Mouse (Mus musculus) right cerebral cortex, postnatal 4 days (tissue): Measurements from ENCODE around the gene Ston2.
A peak's percentile ranks its signal among the peaks of the same experiment; 100 is the strongest.
"Not testable (repeated sequence)": the region's sequence is repeated elsewhere in the genome, so short reads cannot be mapped to it uniquely, and the experiment has no call there.

Experiments used
- DNase-seq: peaks from one replicate; pipeline ENCODE4 v3.0.0-alpha.2; 2022

Gene Ston2

GRCm38 (mm10) chr12:91788446-91788845 is 259 bp upstream of the Ston2 start:
- DNase-seq = not testable (repeated sequence)

GRCm38 (mm10) chr12:91786355-91786754 is 1.8 kb downstream of the Ston2 start:
- DNase-seq = no peak

- no peak for DNase-seq
Measured at GRCm38 (mm10) chr12:91781432-91781831, 6.8 kb downstream of the Ston2 start.

GRCm38 (mm10) chr12:91780531-91780930 is 7.7 kb downstream of the Ston2 start:
- no peak for DNase-seq

GRCm38 (mm10) chr12:91779004-91779365 is 9.2 kb downstream of the Ston2 start:
- peak; percentile 78 for DNase-seq

GRCm38 (mm10) chr12:91778211-91779003 is 9.8 kb downstream of the Ston2 start:
- DNase-seq = peak; percentile 75

- no peak for DNase-seq
Measured at GRCm38 (mm10) chr12:91776342-91776741, 11.8 kb downstream of the Ston2 start.

GRCm38 (mm10) chr12:91774811-91775284 is 13.3 kb downstream of the Ston2 start:
- DNase-seq = no peak

GRCm38 (mm10) chr12:91768871-91769270 is 19.3 kb downstream of the Ston2 start:
- DNase-seq = no peak

GRCm38 (mm10) chr12:91768176-91768575 is 20.0 kb downstream of the Ston2 start:
- no peak for DNase-seq

GRCm38 (mm10) chr12:91766338-91767107 is 21.7 kb downstream of the Ston2 start:
- no peak for DNase-seq

- DNase-seq = no peak
Measured at GRCm38 (mm10) chr12:91765504-91765903, 22.7 kb downstream of the Ston2 start.

- DNase-seq = no peak
Measured at GRCm38 (mm10) chr12:91765054-91765453, 23.1 kb downstream of the Ston2 start.

GRCm38 (mm10) chr12:91764471-91764870 is 23.7 kb downstream of the Ston2 start:
- DNase-seq = no peak

- no peak for DNase-seq
Measured at GRCm38 (mm10) chr12:91759836-91760235, 28.4 kb downstream of the Ston2 start.

GRCm38 (mm10) chr12:91757854-91758562 is 30.2 kb downstream of the Ston2 start:
- no peak for DNase-seq

- no peak for DNase-seq
Measured at GRCm38 (mm10) chr12:91756562-91757166, 31.5 kb downstream of the Ston2 start.

GRCm38 (mm10) chr12:91754606-91755005 is 33.6 kb downstream of the Ston2 start:
- DNase-seq = no peak

GRCm38 (mm10) chr12:91752711-91753110 is 35.5 kb downstream of the Ston2 start:
- no peak for DNase-seq

GRCm38 (mm10) chr12:91751893-91752597 is 36.1 kb downstream of the Ston2 start:
- no peak for DNase-seq

GRCm38 (mm10) chr12:91749543-91750184 is 38.5 kb downstream of the Ston2 start:
- DNase-seq = peak; percentile 36
